Mouse (Mus musculus): ENCODE data around the gene Olfr738.

- TF ChIP-seq EP300 (IDR thresholded peaks at IDR 0.05; ENCODE audit: insufficient read depth, low read depth, low read length) (no peak), POLR2A (IDR thresholded peaks at IDR 0.05; ENCODE audit: insufficient read depth, low read depth, low read length) (no peak)
Observed at GRCm38 (mm10) chr14:50357593-50357992, 49.8 kb upstream of the Olfr738 start, which contains the start of gene Tlr11.
